Mouse (Mus musculus): ENCODE data around the gene Spast. TPM values are rescaled to one million over a fixed set of nuclear protein-coding genes. Genes with fewer than 3 reads are reported as not detected.
A peak's percentile ranks its signal among the peaks of the same experiment; 100 is the strongest.

The Spast gene
- polyA plus RNA-seq (2014; fragmentation: Nextera tagmentation; extraction: Ambion mirVana), result 52.3 and 58.9 TPM in 2 replicates

- ATAC-seq (ENCODE audit: low FRiP score, low TSS enrichment) (peak; percentile 77), DNase-seq (no peak)
- under 1% methylated on average over 85 of the region's 90 CpGs for WGBS
- Histone ChIP-seq H3K9me3 (ENCODE audit: control insufficient read depth, low read length) (no peaks in the 10 kb centered on the region), H3K4me3 (replicated peaks; ENCODE audit: low read depth, low read length) (peak within 1 kb of the TSS; percentile 99), H3K36me3 (ENCODE audit: control insufficient read depth, insufficient read depth, low read length) (0 out of 2 replicates have a peak, but pooled peaks cover 4% of the 10 kb centered on the region), H3K27ac (replicated peaks; ENCODE audit: low read depth, low read length) (peak within 1 kb of the TSS; percentile 98), H3K4me1 (ENCODE audit: control insufficient read depth, insufficient read depth, low read length) (peaks cover 32% of the 10 kb centered on the region), H3K27me3 (ENCODE audit: control insufficient read depth, insufficient read depth, low read length) (no peaks in the 10 kb centered on the region), H3K4me2 (ENCODE audit: low read length) (peak within 1 kb of the TSS; percentile 60), H3K9ac (replicated peaks; ENCODE audit: low read length) (peak within 1 kb of the TSS; percentile 97)
Measured at GRCm38 (mm10) chr17:74338937-74339804, at the start of gene Spast. Gene Spast, plus strand, starts transcription at chr17:74338987.

- WGBS, result 85% methylated on average over 3 of the region's 3 CpGs
- Histone ChIP-seq H3K27me3 (ENCODE audit: control insufficient read depth, insufficient read depth, low read length) (no peaks in the 10 kb centered on the region), H3K4me1 (ENCODE audit: control insufficient read depth, insufficient read depth, low read length) (peaks cover 17% of the 10 kb centered on the region), H3K9me3 (ENCODE audit: control insufficient read depth, low read length) (0 out of 2 replicates have a peak, but pooled peaks cover 3% of the 10 kb centered on the region), H3K4me2 (ENCODE audit: low read length) (no peak overlapping the region), H3K27ac (replicated peaks; ENCODE audit: low read depth, low read length) (no peak overlapping the region), H3K4me3 (replicated peaks; ENCODE audit: low read depth, low read length) (no peak overlapping the region), H3K36me3 (ENCODE audit: control insufficient read depth, insufficient read depth, low read length) (0 out of 2 replicates have a peak, but pooled peaks cover 5% of the 10 kb centered on the region), H3K9ac (replicated peaks; ENCODE audit: low read length) (no peak overlapping the region)
- DNase-seq, result no peak
- ATAC-seq (ENCODE audit: low FRiP score, low TSS enrichment), result no peak
Measured at GRCm38 (mm10) chr17:74290198-74290597, 48.6 kb upstream of the Spast start.

- Histone ChIP-seq H3K4me2 (ENCODE audit: low read length) (no peak overlapping the region), H3K36me3 (ENCODE audit: control insufficient read depth, insufficient read depth, low read length) (0 out of 2 replicates have a peak, but pooled peaks cover 5% of the 10 kb centered on the region), H3K9me3 (ENCODE audit: control insufficient read depth, low read length) (0 out of 2 replicates have a peak, but pooled peaks cover 3% of the 10 kb centered on the region), H3K27me3 (ENCODE audit: control insufficient read depth, insufficient read depth, low read length) (no peaks in the 10 kb centered on the region), H3K4me3 (replicated peaks; ENCODE audit: low read depth, low read length) (no peak overlapping the region), H3K27ac (replicated peaks; ENCODE audit: low read depth, low read length) (no peak overlapping the region), H3K9ac (replicated peaks; ENCODE audit: low read length) (no peak overlapping the region; the same call in 1 of the 2 replicates), H3K4me1 (ENCODE audit: control insufficient read depth, insufficient read depth, low read length) (peaks cover 17% of the 10 kb centered on the region)
- DNase-seq (peak; percentile 8), ATAC-seq (ENCODE audit: low FRiP score, low TSS enrichment) (no peak)
Measured at GRCm38 (mm10) chr17:74290869-74291268, 47.9 kb upstream of the Spast start.

- WGBS, result 86% methylated on average over 4 of the region's 4 CpGs
- 0 out of 2 replicates have a peak, but pooled peaks cover 5% of the 10 kb centered on the region for H3K36me3 ChIP-seq (ENCODE audit: control insufficient read depth, insufficient read depth, low read length)
- H3K4me3 ChIP-seq (replicated peaks; ENCODE audit: low read depth, low read length), result no peak overlapping the region
- H3K27ac ChIP-seq (replicated peaks; ENCODE audit: low read depth, low read length), result no peak overlapping the region
- H3K27me3 ChIP-seq (ENCODE audit: control insufficient read depth, insufficient read depth, low read length), result no peaks in the 10 kb centered on the region
- no peak for DNase-seq
- 0 out of 2 replicates have a peak, but pooled peaks cover 3% of the 10 kb centered on the region for H3K9me3 ChIP-seq (ENCODE audit: control insufficient read depth, low read length)
- no peak overlapping the region for H3K9ac ChIP-seq (replicated peaks; ENCODE audit: low read length)
- H3K4me1 ChIP-seq (ENCODE audit: control insufficient read depth, insufficient read depth, low read length), result peaks cover 17% of the 10 kb centered on the region
- no peak for ATAC-seq (ENCODE audit: low FRiP score, low TSS enrichment)
- no peak overlapping the region for H3K4me2 ChIP-seq (ENCODE audit: low read length)
Measured at GRCm38 (mm10) chr17:74291640-74292361, 47.0 kb upstream of the Spast start.

DNA sequence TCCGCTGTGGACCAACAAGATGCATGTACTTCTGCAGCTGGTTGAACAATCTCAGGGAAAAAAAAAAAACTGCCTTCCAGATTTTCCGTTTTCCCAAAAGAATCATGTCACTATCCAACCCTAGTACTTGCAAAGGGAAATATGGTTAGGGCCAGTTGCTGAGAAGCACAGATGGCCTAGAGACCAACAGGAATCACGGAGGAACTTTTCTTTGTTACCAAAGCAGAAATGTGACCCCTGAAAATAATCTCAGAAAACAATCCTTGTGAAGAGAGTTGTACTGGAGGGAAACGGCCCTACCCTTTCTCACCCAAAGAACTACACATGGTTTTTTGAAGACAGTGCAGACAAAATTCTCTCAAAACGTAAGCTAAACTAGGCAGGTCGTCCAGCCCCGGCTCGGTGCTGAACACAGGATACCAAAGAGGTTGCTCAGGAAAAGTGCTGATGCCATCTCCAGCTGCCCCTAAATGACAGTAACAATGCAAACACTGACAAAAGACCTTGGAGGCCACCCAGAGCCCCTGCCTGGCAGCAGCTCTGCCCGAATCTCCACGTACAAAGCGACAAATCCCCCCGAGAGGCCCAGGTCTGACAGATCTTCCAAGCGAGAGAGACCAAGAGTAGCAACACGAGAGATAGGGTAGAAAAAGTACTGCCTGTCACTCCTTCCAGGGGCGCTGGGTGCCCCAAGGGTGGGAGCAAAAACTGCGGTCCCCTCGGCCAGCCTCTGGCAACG lies 44.9 kb upstream of the Spast start:
- ATAC-seq (ENCODE audit: low FRiP score, low TSS enrichment), result no peak
- Histone ChIP-seq H3K9ac (replicated peaks; ENCODE audit: low read length) (peak overlapping the region; percentile 95), H3K27ac (replicated peaks; ENCODE audit: low read depth, low read length) (peak overlapping the region; percentile 96), H3K9me3 (ENCODE audit: control insufficient read depth, low read length) (no peaks in the 10 kb centered on the region), H3K4me2 (ENCODE audit: low read length) (peak overlapping the region; percentile 63), H3K4me1 (ENCODE audit: control insufficient read depth, insufficient read depth, low read length) (peaks cover 17% of the 10 kb centered on the region), H3K27me3 (ENCODE audit: control insufficient read depth, insufficient read depth, low read length) (no peaks in the 10 kb centered on the region), H3K4me3 (replicated peaks; ENCODE audit: low read depth, low read length) (peak overlapping the region; percentile 93), H3K36me3 (ENCODE audit: control insufficient read depth, insufficient read depth, low read length) (peaks cover 7% of the 10 kb centered on the region)
- DNase-seq, result peak; percentile 65
- 1% methylated on average over 18 of the region's 18 CpGs for WGBS

- H3K36me3 ChIP-seq (ENCODE audit: control insufficient read depth, insufficient read depth, low read length), result peaks cover 8% of the 10 kb centered on the region
- H3K27ac ChIP-seq (replicated peaks; ENCODE audit: low read depth, low read length), result peak overlapping the region; percentile 96
- peaks cover 17% of the 10 kb centered on the region for H3K4me1 ChIP-seq (ENCODE audit: control insufficient read depth, insufficient read depth, low read length)
- peak overlapping the region; percentile 93 for H3K4me3 ChIP-seq (replicated peaks; ENCODE audit: low read depth, low read length)
- WGBS, result 0% methylated on average over 70 of the region's 80 CpGs
- no peaks in the 10 kb centered on the region for H3K27me3 ChIP-seq (ENCODE audit: control insufficient read depth, insufficient read depth, low read length)
- peak overlapping the region; percentile 63 for H3K4me2 ChIP-seq (ENCODE audit: low read length)
- DNase-seq (peak; percentile 81), ATAC-seq (ENCODE audit: low FRiP score, low TSS enrichment) (peak; percentile 81)
- H3K9me3 ChIP-seq (ENCODE audit: control insufficient read depth, low read length), result no peaks in the 10 kb centered on the region
- H3K9ac ChIP-seq (replicated peaks; ENCODE audit: low read length), result peak overlapping the region; percentile 95
Measured at GRCm38 (mm10) chr17:74294426-74295025, 44.3 kb upstream of the Spast start.

- no peaks in the 10 kb centered on the region for H3K9me3 ChIP-seq (ENCODE audit: control insufficient read depth, low read length)
- peak within 1 kb of the TSS; percentile 96 for H3K27ac ChIP-seq (replicated peaks; ENCODE audit: low read depth, low read length)
- peak within 1 kb of the TSS; percentile 95 for H3K9ac ChIP-seq (replicated peaks; ENCODE audit: low read length)
- peaks cover 8% of the 10 kb centered on the region for H3K36me3 ChIP-seq (ENCODE audit: control insufficient read depth, insufficient read depth, low read length)
- peak; percentile 92 for ATAC-seq (ENCODE audit: low FRiP score, low TSS enrichment)
- peak within 1 kb of the TSS; percentile 93 for H3K4me3 ChIP-seq (replicated peaks; ENCODE audit: low read depth, low read length)
- H3K4me2 ChIP-seq (ENCODE audit: low read length), result peak within 1 kb of the TSS; percentile 63
- H3K27me3 ChIP-seq (ENCODE audit: control insufficient read depth, insufficient read depth, low read length), result no peaks in the 10 kb centered on the region
- DNase-seq, result peak; percentile 91
- H3K4me1 ChIP-seq (ENCODE audit: control insufficient read depth, insufficient read depth, low read length), result peaks cover 17% of the 10 kb centered on the region
- under 1% methylated on average over 72 of the region's 110 CpGs for WGBS
Measured at GRCm38 (mm10) chr17:74295026-74295970, 43.5 kb upstream of the Spast start, which contains the start of gene Memo1. Gene Memo1, minus strand, starts transcription at chr17:74295521.

All from midbrain, embryonic 14.5 days (tissue).